Mouse (Mus musculus): ENCODE measurements around the gene Mrpl28.

GRCm38 (mm10) chr17:26100166-26100565, 23.1 kb upstream of the Mrpl28 start:
- TF ChIP-seq EP300 (IDR thresholded peaks at IDR 0.05; ENCODE audit: low read length) (no peak), UBTF (IDR thresholded peaks at IDR 0.05; ENCODE audit: low read depth, low read length) (no peak), E2F4 (IDR thresholded peaks at IDR 0.05; ENCODE audit: insufficient replicate concordance, low read depth, low read length) (no peak), CTCF (conservative IDR thresholded peaks at IDR 0.05 in 1 of 2, IDR thresholded peaks at IDR 0.05 in 1 of 2; ENCODE audit: low read depth in 2 of 2, low read length in 2 of 2) (no peak), USF1 (IDR thresholded peaks at IDR 0.05; ENCODE audit: low read depth, low read length) (no peak), POLR2A (IDR thresholded peaks at IDR 0.05; ENCODE audit: low read depth, low read length) (no peak), CHD2 (IDR thresholded peaks at IDR 0.05; ENCODE audit: low read length) (no peak), GABPA (IDR thresholded peaks at IDR 0.05; ENCODE audit: insufficient replicate concordance, low read depth, low read length) (no peak), MAFK (IDR thresholded peaks at IDR 0.05; ENCODE audit: insufficient replicate concordance, low read length) (no peak), MAZ (IDR thresholded peaks at IDR 0.05; ENCODE audit: low read depth, low read length) (no peak), ZNF384 (IDR thresholded peaks at IDR 0.05; ENCODE audit: low read depth, low read length) (no peak), ZC3H11A (IDR thresholded peaks at IDR 0.05; ENCODE audit: low read depth, low read length) (no peak), TCF12 (IDR thresholded peaks at IDR 0.05; ENCODE audit: low read depth, low read length) (no peak)
